Mouse (Mus musculus) liver, embryonic 14.5 days (tissue): ENCODE measurements around the gene Rasgef1b. TPM values are rescaled to one million over a fixed set of nuclear protein-coding genes. Genes with fewer than 3 reads are reported as not detected.

ENCODE experiments used
- ATAC-seq: fragments of 200-750 bp; cut with Nextera tagmentation; 2 replicates; pipeline ENCODE4 v1.8.0; 2017; ENCODE audit warnings: moderate number of reproducible peaks, mild to moderate bottlenecking, moderate library complexity; ENCODE audit not compliant: insufficient read depth
- DNase-seq, 3 experiments: peaks; one replicate each; pipeline ENCODE4 v3.0.0-alpha.2; 2012 to 2013; ENCODE audit warnings: low read depth in 3 of 3, low spot score in 3 of 3
- H3K27ac ChIP-seq: fragments of 300-500 bp; sonication (generic); 2 replicates; pipeline ENCODE4 v1.5.1; 2014; ENCODE audit warnings: moderate library complexity, mild to moderate bottlenecking, control low read depth, inconsistent platforms
- H3K27me3 ChIP-seq: fragments of 300-500 bp; sonication (generic); 2 replicates; pipeline ENCODE4 v1.6.1; 2014; ENCODE audit warnings: mild to moderate bottlenecking, low read length, moderate library complexity; ENCODE audit not compliant: control insufficient read depth, insufficient read depth
- H3K36me3 ChIP-seq: fragments of 300-500 bp; sonication (generic); replicated peaks from 2 replicates; pipeline ENCODE4 v1.6.1; 2014; ENCODE audit warnings: low read depth; ENCODE audit not compliant: control insufficient read depth, insufficient read depth
- H3K4me1 ChIP-seq, 2 experiments: fragments of 200-500 bp in 1 of 2; fragments of 300-500 bp in 1 of 2; sonication (generic) in 1 of 2; replicated peaks; 2 replicates each; pipeline ENCODE4 v1.6.1; 2012 to 2014; ENCODE audit warnings: antibody characterized with exemption in 1 of 2, inconsistent platforms in 1 of 2, low read length in 1 of 2; ENCODE audit not compliant: control insufficient read depth in 2 of 2, insufficient read depth in 2 of 2
- H3K4me2 ChIP-seq: fragments of 300-500 bp; sonication (generic); 2 replicates; pipeline ENCODE4 v1.6.1; 2014; ENCODE audit warnings: low read depth, mild to moderate bottlenecking, control low read depth, moderate library complexity
- H3K4me3 ChIP-seq, 2 experiments: fragments of 200-500 bp in 1 of 2; fragments of 300-500 bp in 1 of 2; sonication (generic) in 1 of 2; 2 replicates each; pipeline ENCODE4 v1.5.1; 2012 to 2014; ENCODE audit warnings: low read depth in 2 of 2, low read length in 2 of 2, mild to moderate bottlenecking in 2 of 2, control low read depth in 1 of 2, inconsistent platforms in 1 of 2, moderate library complexity in 1 of 2; ENCODE audit not compliant: insufficient read depth in 1 of 2
- H3K9ac ChIP-seq: fragments of 300-500 bp; sonication (generic); replicated peaks from 2 replicates; pipeline ENCODE4 v1.6.1; 2014; ENCODE audit warnings: mild to moderate bottlenecking, control low read depth, moderate library complexity
- H3K9me3 ChIP-seq: fragments of 300-500 bp; sonication (generic); 2 replicates; pipeline ENCODE4 v1.6.1; 2016; ENCODE audit warnings: low read length, mixed read lengths; ENCODE audit not compliant: control insufficient read depth
- CTCF ChIP-seq: IDR thresholded peaks from 2 replicates; pipeline ENCODE4 v1.5.1; 2016; ENCODE audit warnings: antibody characterized with exemption, low read depth, control low read depth
- EP300 ChIP-seq: IDR thresholded peaks from 2 replicates; pipeline ENCODE4 v1.6.1; 2016; ENCODE audit warnings: antibody characterized with exemption, low read depth
- WGBS: fragments of 180-500 bp; shearing (Covaris S2); extraction: QIAGEN DNeasy Blood & Tissue Kit; methylation state at CpG from one replicate; pipeline ENCODE4 v1.1.7; 2014; ENCODE audit not compliant: insufficient replicate concordance; 5-methylcytosine and 5-hydroxymethylcytosine counted together
- polyA plus RNA-seq, 2 experiments: library from polyadenylated mRNA; depleted of rRNA in 1 of 2; stranded (reverse) in 1 of 2; unstranded in 1 of 2; fragments of >200 nt; fragmentation: Nextera tagmentation in 1 of 2; extraction: Ambion mirVana in 1 of 2; gene quantifications; 2 replicates each; pipeline versions ENCODE4 v1.2.1 to v1.2.3; 2012 to 2014

Gene Rasgef1b
- polyA plus RNA-seq, 2 experiments: 2.8 to 4.2 TPM

DNA sequence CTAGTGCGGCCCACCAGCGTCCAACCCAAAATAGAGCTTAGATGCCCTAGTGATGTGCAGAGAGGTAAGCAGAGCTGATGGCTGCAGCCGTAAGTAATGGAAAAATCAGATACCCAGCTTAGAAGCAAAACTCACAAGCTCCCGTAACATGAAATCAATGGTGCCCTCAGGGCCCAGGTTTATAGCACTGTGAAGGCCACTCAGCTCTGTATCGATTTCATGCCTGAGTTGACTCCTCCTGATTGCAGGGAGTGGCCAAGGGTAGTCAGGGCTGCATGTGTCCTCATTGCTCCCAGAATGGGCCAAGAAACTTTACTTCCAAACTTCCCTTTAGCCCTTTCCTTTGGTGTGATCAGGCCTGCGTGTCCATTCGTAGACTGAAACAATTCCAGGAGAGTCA, 545.2 kb downstream of the Rasgef1b start:
- H3K4me3 ChIP-seq: no peak overlapping the region
- no peaks in the 10 kb centered on the region for H3K4me1 ChIP-seq
- no peak overlapping the region for H3K9ac ChIP-seq
- no peaks in the 10 kb centered on the region for H3K36me3 ChIP-seq
- DNase-seq (no peak), ATAC-seq (no peak)
- TF ChIP-seq CTCF: no peak
- WGBS: 74% methylated on average over 7 of the region's 7 CpGs
- no peak overlapping the region for H3K27ac ChIP-seq
- no peaks in the 10 kb centered on the region for H3K27me3 ChIP-seq
- no peak overlapping the region for H3K4me2 ChIP-seq
- H3K9me3 ChIP-seq: no peaks in the 10 kb centered on the region

DNA sequence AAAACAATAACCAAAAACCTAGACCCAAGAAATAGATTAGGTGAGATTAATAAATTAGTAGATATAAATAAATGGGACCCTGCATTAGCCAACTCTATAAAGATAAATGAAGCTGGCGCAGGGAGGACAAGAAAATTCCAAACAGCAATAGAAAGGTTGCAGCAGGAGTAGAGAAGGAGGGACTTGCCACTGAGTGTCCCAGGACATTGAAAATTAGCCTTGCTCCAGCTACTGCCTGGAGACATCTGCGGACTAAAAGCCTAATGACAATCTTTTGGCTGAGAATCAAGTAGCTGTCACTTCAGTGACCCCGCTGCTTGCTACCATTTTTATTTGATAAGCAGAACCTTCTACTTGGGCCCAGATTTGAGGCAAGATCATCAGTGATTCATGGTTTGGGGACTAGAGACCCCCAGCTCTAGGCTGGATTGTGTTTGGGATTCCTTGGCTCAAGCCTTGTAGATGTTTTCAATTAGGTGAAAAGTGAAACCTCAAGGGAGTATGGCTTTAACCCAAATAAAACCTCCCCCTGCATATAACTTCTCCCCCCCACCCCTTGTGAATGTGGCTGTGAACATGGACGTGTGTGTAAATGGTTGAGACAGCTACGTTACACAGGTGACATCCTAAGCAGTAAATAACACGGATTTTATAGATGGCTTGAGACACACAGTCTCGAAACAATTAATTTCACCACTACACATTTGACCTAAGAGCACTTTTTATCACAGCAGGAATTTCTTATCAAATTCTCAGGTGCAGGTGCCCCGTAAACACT, 554.1 kb downstream of the Rasgef1b start:
- ATAC-seq: no peak
- no peak overlapping the region for H3K9ac ChIP-seq
- H3K9me3 ChIP-seq: no peaks in the 10 kb centered on the region
- no peak overlapping the region for H3K4me3 ChIP-seq
- WGBS: 60% methylated on average over 8 of the region's 8 CpGs
- no peaks in the 10 kb centered on the region for H3K4me1 ChIP-seq
- DNase-seq: no peak
- TF ChIP-seq EP300 (no peak), CTCF (no peak)
- H3K36me3 ChIP-seq: no peaks in the 10 kb centered on the region
- no peak overlapping the region for H3K4me2 ChIP-seq
- no peaks in the 10 kb centered on the region for H3K27me3 ChIP-seq
- H3K27ac ChIP-seq: no peak overlapping the region

DNA sequence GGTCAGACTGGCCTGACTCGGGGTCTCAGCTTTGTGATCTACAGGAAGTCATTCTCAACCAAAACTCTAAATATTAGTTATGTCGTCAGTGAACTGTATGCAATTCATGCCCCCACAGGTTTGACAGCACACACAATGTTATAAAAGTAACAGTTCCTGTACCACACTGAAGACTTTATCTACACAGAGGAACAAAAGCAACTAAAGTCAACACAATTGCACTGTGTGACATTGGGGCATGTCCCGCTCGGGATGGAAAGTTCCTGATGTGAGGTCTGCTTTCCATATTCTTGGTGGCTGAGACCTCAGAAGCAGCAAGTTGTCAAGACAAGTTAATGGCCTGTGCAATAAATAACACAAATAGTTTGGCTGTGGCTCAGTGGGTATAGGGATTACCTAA, 559.0 kb downstream of the Rasgef1b start:
- no peak for ATAC-seq
- Histone ChIP-seq H3K9me3 (no peaks in the 10 kb centered on the region), H3K9ac (no peak overlapping the region), H3K27ac (no peak overlapping the region), H3K36me3 (no peaks in the 10 kb centered on the region), H3K4me3 (no peak overlapping the region), H3K4me1 (no peaks in the 10 kb centered on the region), H3K27me3 (no peaks in the 10 kb centered on the region), H3K4me2 (no peak overlapping the region)
- TF ChIP-seq EP300 (no peak), CTCF (no peak)
- DNase-seq: no peak
- WGBS: 61% methylated on average over 4 of the region's 4 CpGs

DNA sequence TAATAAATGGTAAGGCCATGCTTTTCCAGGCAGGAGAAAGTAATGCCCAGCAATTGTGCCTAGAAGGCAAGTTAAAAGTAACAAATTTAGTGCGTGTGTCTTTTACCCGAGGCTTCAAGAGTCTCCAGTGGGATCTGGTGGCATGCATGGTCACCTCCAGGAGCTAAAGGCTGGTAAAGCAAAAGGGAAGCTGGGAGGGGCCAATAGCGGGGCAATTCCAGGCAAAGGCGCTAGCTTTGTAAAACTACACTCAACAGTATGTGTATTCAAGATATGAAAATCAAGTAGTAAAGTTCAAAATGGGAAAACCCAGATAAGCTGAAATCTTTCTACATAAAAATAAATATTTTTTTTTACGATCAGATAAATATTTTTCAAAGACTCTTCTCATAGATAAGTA, 561.1 kb downstream of the Rasgef1b start:
- WGBS: 73% methylated on average over 5 of the region's 5 CpGs

More for the DNA sequence above, 561.1 kb downstream of the Rasgef1b start:
- no peaks in the 10 kb centered on the region for H3K9me3 ChIP-seq
- H3K27me3 ChIP-seq: no peaks in the 10 kb centered on the region
- no peak overlapping the region for H3K4me2 ChIP-seq
- TF ChIP-seq CTCF (no peak), EP300 (no peak)
- no peaks in the 10 kb centered on the region for H3K4me1 ChIP-seq
- DNase-seq (no peak), ATAC-seq (no peak)
- H3K27ac ChIP-seq: no peak overlapping the region
- H3K4me3 ChIP-seq: no peak overlapping the region
- no peak overlapping the region for H3K9ac ChIP-seq
- no peaks in the 10 kb centered on the region for H3K36me3 ChIP-seq

Other genes with a start within 250 kb of the Rasgef1b start
- not detected in 2 replicates for gene Vamp9, start 177.2 kb upstream of the Rasgef1b start, polyA plus RNA-seq (2012; rRNA removed)
- not detected in 2 replicates for gene Vamp9, start 177.2 kb upstream of the Rasgef1b start, polyA plus RNA-seq (2014; fragmentation: Nextera tagmentation; extraction: Ambion mirVana)
- gene Hnrnpd, start 249.9 kb upstream of the Rasgef1b start, polyA plus RNA-seq (2012; rRNA removed): 68.1 and 157 TPM in 2 replicates
- 62.4 and 64.4 TPM in 2 replicates for gene Hnrnpd, start 249.9 kb upstream of the Rasgef1b start, polyA plus RNA-seq (2014; fragmentation: Nextera tagmentation; extraction: Ambion mirVana)
- gene 4930524J08Rik, start 250.0 kb upstream of the Rasgef1b start, polyA plus RNA-seq (2012; rRNA removed): 1.5 and 2.3 TPM in 2 replicates
- 0.25 and 0.47 TPM in 2 replicates for gene 4930524J08Rik, start 250.0 kb upstream of the Rasgef1b start, polyA plus RNA-seq (2014; fragmentation: Nextera tagmentation; extraction: Ambion mirVana)